Mouse (Mus musculus): ENCODE measurements around the gene Gm45808.

- TF ChIP-seq POLR2A (IDR thresholded peaks at IDR 0.05; ENCODE audit: control insufficient read depth, low read depth, low read length) (no peak), CTCF (IDR thresholded peaks at IDR 0.05; ENCODE audit: control insufficient read depth, insufficient read depth, insufficient replicate concordance, low read depth, low read length) (no peak)
Measured at GRCm38 (mm10) chr7:45460377-45460776, 26.2 kb downstream of the Gm45808 start.
